Mouse (Mus musculus): ENCODE data around the gene Gm37240. TPM values are rescaled to one million over a fixed set of nuclear protein-coding genes. Genes with fewer than 3 reads are reported as not detected.

Gene Gm37240
- total RNA-seq, 2 experiments from 2014 or later: 2.6 to 3.2 TPM

DNA sequence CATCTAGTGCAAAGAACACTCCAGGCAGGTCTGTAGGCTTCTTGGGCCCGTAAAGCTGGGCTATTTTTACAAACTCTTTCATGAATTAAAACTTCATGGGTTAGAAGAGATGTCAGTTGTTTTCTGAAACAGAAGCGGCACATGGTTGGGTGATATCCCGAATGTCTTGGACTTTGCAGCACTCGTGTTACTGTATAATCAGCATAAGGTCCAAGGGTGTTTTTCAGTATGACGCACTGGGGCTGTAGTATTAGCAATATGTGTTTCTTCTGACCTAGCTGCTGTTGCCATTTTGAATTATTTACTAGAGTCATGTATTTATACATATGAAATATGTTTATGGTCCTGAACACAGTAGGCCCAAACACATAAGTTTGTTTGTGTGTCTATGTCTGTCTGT is 961.2 kb downstream of the Gm37240 start:
- intact Hi-C loops (cut with DNase I): no loop called here
- no peak for DNase-seq (ENCODE audit: extremely low spot score in 1 of 2, low spot score in 2 of 2)

DNA sequence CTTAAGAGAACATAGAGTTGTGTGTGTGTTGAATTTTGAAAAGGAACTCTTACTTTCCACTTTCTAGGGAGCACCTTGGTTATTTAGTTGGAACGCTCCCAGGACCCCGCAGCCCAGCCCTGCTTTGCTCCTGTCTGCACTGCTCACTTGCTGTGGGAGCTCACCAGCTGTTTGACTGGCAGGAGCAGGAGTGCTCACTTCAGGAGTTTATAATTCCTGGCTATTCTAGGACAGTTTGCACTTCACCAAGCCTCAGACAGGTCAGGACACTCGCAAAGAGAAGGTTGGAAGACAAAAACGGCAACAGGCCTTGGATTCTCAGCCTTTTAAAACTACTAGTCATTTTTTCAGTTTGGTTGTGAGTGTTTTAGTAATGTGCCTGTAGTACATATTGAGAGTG is 962.1 kb downstream of the Gm37240 start:
- intact Hi-C loops (cut with DNase I): no loop called here
- DNase-seq (ENCODE audit: extremely low spot score in 1 of 2, low spot score in 2 of 2): no peak

- intact Hi-C loops (cut with DNase I): loop anchor here (5.0 kb wide), 1 partner anchor 1209 kb away; no protein-coding TSS in a partner anchor
- DNase-seq (ENCODE audit: extremely low spot score in 1 of 2, low spot score in 2 of 2): no peak
These were observed 963.6 kb downstream of the Gm37240 start for GRCm38 (mm10) chr3:84923670-84924069.

DNA sequence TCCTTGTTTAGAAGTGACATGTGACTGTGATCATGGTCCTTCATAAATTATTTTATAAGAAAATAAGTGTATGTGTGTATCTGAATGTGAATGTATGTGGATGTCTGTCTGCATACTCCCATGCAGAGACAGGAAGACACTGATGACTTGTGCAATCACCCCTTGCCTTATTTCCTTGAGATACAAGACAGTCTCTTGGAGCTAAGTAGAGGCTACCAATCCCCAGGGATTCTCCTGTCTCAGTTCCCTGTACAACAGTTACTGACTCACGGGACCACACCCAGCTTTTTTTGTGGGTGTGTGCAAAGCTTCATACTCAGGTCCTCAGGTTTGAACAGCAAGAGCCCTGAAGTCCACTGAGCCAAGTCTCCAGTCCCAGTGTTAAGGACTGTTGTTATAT is 964.1 kb downstream of the Gm37240 start:
- no peak for DNase-seq (ENCODE audit: extremely low spot score in 1 of 2, low spot score in 2 of 2)

GRCm38 (mm10) chr3:84921704-84922420 is 965.5 kb downstream of the Gm37240 start:
- DNase-seq (ENCODE audit: extremely low spot score in 1 of 2, low spot score in 2 of 2): peak in 1 of 2 experiments; percentile 49
- intact Hi-C loops (cut with DNase I): loop anchor here (5.0 kb wide), 1 partner anchor 1210 kb away; no protein-coding TSS in a partner anchor

More for the DNA sequence above, 964.1 kb downstream of the Gm37240 start:
- intact Hi-C loops (cut with DNase I): loop anchor here (5.0 kb wide), 1 partner anchor 1209 kb away; no protein-coding TSS in a partner anchor

DNA sequence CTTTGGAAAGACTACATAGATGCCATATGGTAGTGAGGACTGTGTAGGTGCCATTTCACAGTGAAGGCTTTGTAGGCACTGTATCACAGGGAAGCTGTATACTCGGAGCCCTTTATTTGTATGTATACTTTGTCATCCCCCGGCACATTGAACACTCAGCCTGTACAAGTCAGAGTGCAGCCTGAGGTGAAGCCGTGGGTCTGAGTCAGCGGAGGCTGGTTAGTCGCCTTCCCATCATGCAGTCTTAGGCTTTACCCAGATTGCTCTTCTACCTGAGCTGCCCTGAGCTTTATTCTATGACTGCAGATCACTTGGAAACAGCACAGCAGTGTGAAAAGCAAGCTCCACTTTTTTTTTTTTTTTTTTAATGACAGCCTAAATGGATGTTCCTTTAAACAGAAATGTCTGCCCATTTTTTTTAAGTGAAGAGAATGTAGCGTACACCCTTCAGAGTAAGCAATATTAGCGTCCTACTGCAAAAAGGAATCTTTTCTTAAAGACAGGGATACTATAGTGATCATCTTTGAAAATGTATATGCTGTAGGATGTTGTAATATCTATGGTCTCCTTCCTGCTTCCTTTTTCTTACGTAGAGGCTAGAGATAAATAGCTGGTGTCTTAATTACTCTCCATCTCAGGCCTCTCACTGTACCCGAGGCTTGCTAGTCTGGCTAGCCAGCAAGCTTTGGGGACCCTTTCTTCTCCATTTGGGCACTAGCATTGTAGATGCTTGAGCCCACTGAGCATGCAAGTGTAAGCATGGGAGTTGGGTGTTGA is 969.2 kb downstream of the Gm37240 start:
- intact Hi-C loops (cut with DNase I): no loop called here
- DNase-seq (ENCODE audit: extremely low spot score in 1 of 2, low spot score in 2 of 2): no peak

- intact Hi-C loops (cut with DNase I): no loop called here
- no peak for DNase-seq (ENCODE audit: extremely low spot score in 1 of 2, low spot score in 2 of 2)
These were observed 973.0 kb downstream of the Gm37240 start for GRCm38 (mm10) chr3:84914284-84914683.

DNA sequence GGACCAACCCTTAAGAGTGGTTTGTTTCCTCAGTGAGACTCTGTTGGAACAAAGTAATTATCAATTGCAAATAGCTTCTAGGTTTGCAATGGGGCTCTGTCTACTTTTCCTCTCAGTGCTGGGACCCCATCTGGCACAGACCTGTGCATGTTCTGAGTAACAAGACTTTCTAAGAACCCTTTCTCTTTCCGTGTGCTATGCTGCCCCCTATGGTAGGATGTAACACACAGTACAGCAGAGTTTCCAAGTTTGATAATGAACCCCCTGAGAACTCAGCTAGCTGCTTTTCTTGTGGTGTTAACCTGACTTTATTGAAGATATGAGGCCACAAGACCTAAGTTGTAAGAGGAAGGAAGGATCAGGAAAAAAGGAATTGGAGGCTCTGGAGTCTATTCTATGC is 980.8 kb downstream of the Gm37240 start:
- intact Hi-C loops (cut with DNase I): no loop called here
- DNase-seq (ENCODE audit: extremely low spot score in 1 of 2, low spot score in 2 of 2): peak; percentile 16 to 28

GRCm38 (mm10) chr3:84897952-84898351 is 989.4 kb downstream of the Gm37240 start:
- DNase-seq (ENCODE audit: extremely low spot score in 1 of 2, low spot score in 2 of 2): no peak
- intact Hi-C loops (cut with DNase I): no loop called here

DNA sequence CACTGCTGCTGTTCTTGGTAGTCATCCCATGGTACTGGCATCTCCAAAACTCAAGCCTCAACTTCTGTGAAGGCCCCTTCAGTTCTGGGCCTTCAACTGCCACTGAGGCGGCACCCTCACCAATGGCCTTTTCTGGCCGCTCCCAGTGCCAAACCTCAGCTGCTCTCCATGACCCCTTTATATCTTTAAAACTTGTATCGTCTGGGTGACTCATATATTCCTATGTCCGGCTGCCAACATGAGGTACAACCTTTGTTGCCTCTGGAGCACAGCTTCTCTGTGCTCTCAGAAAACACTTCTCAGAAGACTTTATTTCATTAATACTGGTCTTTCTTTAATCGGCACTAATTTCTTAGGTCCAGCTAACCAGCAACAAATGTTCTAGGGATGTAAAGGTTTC is 996.3 kb downstream of the Gm37240 start:
- no peak for DNase-seq (ENCODE audit: extremely low spot score in 1 of 2, low spot score in 2 of 2)
- intact Hi-C loops (cut with DNase I): no loop called here

DNA sequence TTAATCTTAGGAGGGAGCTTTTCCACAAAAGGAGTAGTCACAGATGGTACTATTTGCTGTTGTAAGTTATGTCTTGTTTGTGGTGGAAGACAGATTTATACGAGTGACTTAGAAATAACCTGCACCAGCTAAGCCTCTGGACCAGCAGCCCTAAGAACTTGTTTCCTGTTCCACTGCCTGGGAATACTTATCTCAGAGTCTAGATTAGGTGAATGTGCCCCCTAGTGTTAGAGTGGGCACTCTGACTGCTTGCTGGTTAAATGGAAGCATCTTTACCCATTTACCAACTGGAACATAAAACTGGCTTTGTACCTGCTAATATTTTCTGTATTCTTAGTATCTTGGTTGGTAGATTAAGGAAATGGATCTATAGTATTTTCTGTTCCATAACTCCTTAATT is 997.7 kb downstream of the Gm37240 start:
- no peak for DNase-seq (ENCODE audit: extremely low spot score in 1 of 2, low spot score in 2 of 2)
- intact Hi-C loops (cut with DNase I): no loop called here

DNA sequence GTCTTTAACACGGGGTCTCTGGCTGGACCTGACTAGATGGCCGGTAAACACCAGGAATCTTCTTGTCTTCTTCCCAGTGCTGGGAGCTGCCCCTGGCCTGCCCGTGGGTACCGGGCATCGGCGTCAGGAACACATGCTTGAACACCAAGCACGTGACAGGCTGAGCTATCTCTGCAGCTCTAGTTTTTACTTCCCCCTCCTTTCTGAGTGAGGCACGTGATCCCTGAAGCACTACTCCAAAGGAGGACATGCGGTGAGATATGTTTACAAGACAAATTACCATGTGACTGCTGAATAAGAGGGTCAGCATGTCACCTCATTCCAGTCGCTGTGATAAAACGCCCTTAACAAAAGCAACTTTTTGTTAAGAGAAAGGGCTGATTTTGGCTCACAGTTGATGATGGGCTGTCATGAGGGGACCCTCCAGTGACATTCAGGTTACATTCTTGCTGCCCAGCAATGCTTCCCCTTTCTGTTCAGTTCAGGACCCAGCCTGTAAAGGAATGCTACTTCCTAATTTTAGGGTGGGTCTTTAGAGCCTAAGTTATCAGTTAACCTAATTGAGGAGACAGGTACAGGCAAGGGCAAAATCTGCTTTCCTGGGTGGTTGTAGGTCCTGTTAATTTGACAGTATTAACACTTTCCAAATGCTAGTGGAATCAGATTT is 1003.4 kb downstream of the Gm37240 start:
- DNase-seq (ENCODE audit: extremely low spot score in 1 of 2, low spot score in 2 of 2): peak in 1 of 2 experiments; percentile 25
- intact Hi-C loops (cut with DNase I): no loop called here

DNA sequence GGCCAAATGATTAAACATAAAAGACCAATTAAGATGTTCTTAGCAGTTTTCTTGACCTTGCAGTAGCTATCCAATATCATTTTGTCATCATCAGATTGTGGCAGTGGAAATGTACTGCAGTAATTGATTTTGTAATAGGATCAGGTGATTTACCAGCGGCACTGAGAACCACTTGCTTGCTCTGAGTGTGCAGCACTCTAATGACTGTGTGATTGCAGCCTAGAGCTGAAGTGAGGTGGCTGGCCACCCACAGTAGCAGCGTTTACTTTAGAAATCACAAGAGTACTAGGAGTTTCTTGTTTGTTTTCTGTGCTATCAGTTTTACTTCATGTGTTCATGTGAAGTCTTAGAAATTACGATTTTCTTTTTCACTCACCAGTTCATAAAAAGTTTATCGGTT is 1011.1 kb downstream of the Gm37240 start:
- no peak for DNase-seq (ENCODE audit: extremely low spot score in 1 of 2, low spot score in 2 of 2)
- intact Hi-C loops (cut with DNase I): no loop called here

DNA sequence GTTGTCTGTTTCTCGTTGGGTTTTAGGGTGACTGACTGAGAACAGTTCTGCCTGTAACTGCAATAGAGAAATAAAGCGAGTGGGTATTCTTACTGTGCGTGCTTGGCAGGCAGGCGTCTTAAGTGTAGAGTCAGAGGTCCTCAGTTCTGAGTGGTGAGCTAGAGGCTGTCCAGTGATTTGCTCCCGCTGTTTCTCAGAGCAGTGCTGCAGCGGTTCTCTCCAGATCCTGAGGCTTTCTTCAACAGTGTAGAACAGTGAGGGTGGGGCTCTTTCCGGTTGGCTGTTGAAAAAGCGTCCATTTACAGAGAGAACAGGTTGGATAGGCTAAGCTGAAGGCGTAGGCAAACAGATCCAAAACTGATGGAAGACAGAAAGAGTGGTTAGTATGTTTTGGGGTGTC is 1012.0 kb downstream of the Gm37240 start:
- intact Hi-C loops (cut with DNase I): no loop called here
- DNase-seq (ENCODE audit: extremely low spot score in 1 of 2, low spot score in 2 of 2): no peak

GRCm38 (mm10) chr3:84870126-84870525 is 1017.2 kb downstream of the Gm37240 start:
- intact Hi-C loops (cut with DNase I): no loop called here
- DNase-seq (ENCODE audit: extremely low spot score in 1 of 2, low spot score in 2 of 2): no peak

GRCm38 (mm10) chr3:84867991-84868390 is 1019.3 kb downstream of the Gm37240 start:
- intact Hi-C loops (cut with DNase I): no loop called here
- no peak for DNase-seq (ENCODE audit: extremely low spot score in 1 of 2, low spot score in 2 of 2)

DNA sequence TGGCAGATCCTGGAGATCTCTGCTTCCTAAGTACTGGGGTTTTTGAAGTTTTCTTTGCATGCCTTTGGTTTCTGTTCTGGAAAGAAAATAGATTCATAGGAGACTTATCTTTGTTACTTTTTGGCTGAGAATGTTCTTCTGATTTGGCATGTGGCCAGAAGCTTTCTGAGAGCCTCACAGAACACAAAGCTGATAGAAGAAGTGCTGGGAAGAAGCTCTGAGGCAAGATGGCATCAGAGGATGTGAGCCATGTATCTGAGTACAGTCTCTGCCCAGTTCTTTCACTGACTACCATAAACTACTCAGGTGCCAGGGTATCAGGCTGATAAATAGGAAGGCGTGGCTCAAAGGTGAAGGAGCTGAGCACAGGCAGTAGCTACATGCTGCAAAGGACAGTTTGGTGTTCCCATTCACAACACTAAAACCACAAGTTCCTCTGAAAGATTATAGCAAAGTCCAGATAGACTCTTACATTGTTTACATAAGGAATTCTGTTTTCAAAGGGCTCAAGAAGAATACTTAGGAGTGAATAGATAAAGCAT is 1019.8 kb downstream of the Gm37240 start:
- DNase-seq (ENCODE audit: extremely low spot score in 1 of 2, low spot score in 2 of 2): peak in 1 of 2 experiments; percentile 27
- intact Hi-C loops (cut with DNase I): no loop called here

DNA sequence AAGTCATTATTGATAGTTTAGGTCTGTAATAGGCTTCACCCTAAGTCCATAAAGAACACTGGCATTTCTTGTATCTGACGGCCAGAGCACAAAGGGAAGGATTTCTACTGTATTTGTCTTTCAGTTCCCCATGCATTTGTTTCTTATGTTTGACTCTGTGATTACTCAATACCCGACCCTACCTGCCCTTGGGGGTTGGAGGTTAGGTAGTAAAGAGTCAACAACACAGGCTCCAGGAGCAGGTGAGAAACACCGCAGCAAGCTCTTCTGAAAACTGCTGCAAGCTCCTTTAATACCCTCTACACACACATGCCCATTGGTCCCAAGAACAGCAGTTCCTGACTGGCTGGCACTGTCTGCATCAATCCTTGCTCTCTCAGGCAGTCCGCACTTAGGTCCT is 1020.5 kb downstream of the Gm37240 start:
- intact Hi-C loops (cut with DNase I): no loop called here
- DNase-seq (ENCODE audit: extremely low spot score in 1 of 2, low spot score in 2 of 2): no peak

DNA sequence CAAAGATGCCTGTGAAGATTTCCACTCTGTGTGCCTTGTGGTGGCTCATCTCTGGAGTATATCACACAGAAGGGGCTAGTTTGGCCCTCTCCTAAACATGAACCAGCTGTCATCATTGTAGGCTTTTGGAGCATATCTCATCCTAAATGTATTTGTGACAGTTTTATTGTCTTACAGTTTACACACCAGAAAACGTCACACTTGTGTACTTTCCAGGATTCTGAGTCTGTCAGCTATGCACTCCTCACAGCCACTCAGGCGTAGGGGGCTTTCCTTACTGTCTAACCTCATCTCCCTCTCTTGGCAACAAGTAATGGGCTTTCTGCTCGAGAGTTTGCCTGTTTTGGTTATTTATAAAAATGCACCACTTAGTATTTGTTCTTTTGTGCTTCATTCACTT is 1021.6 kb downstream of the Gm37240 start:
- no peak for DNase-seq (ENCODE audit: extremely low spot score in 1 of 2, low spot score in 2 of 2)
- intact Hi-C loops (cut with DNase I): no loop called here
